Mouse (Mus musculus): ENCODE measurements around the gene Hist1h2bk. TPM values are rescaled to one million over a fixed set of nuclear protein-coding genes. Genes with fewer than 3 reads are reported as not detected.
"Not testable (repeated sequence)": the region's sequence is repeated elsewhere in the genome, so short reads cannot be mapped to it uniquely, and the experiment has no call there.

Gene Hist1h2bk
- total RNA-seq, 2 experiments from 2014 or later, result 142 to 1,118 TPM

DNA sequence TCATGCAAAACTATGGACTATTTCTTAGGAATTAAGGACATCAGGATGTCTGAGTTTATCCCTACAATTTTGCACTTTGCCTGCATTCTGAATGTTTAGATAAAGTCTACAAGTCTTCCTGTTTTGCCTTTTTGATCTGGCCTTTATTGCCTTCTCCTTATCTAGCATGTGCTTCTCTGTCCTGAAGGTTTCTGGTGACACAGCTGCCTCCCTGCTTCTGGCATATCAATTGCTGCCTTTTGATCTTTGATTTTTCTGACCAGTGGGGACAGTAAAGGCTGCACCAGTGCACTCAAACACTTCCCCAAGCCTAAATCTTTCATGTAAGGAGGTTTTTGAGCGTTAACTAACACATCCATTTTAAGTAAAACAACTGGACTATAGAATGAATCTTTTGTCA lies 27.8 kb downstream of the Hist1h2bk start:
- no peak for ATAC-seq (replicated peaks; ENCODE audit: low FRiP score, low TSS enrichment, poor library complexity, severe bottlenecking)

GRCm38 (mm10) chr13:22084140-22084539 lies 48.5 kb downstream of the Hist1h2bk start, which contains the start of gene Vmn1r188:
TSS of gene Vmn1r188 (plus strand) at chr13:22084440.
- ATAC-seq (replicated peaks; ENCODE audit: low FRiP score, low TSS enrichment, poor library complexity, severe bottlenecking), result not testable (repeated sequence)

Other genes starting within 250 kb of the Hist1h2bk start
- 4.6 and 28.8 TPM in 2 replicates for gene Hist1h2an, start 248.7 kb upstream of the Hist1h2bk start, total RNA-seq (2014; fragmentation: Nextera tagmentation)
- 538 and 611 TPM in 2 replicates for gene Hist1h2an, start 248.7 kb upstream of the Hist1h2bk start, total RNA-seq (2017)
- 19.6 and 62.9 TPM in 2 replicates for gene Hist1h2bp, start 248.4 kb upstream of the Hist1h2bk start, total RNA-seq (2014; fragmentation: Nextera tagmentation)
- 33.7 and 54.7 TPM in 2 replicates for gene Hist1h2bp, start 248.4 kb upstream of the Hist1h2bk start, total RNA-seq (2017)
- gene Hist1h2bq, start 225.7 kb upstream of the Hist1h2bk start, total RNA-seq (2014; fragmentation: Nextera tagmentation), result 395 and 796 TPM in 2 replicates
- gene Hist1h2bq, start 225.7 kb upstream of the Hist1h2bk start, total RNA-seq (2017), result 0.72 and 1.2 TPM in 2 replicates
- not detected in 2 replicates for gene Hist1h2ao, start 225.4 kb upstream of the Hist1h2bk start, total RNA-seq (2014; fragmentation: Nextera tagmentation)
- gene Hist1h2ao, start 225.4 kb upstream of the Hist1h2bk start, total RNA-seq (2017), result not detected in 2 replicates
- gene Hist1h4m, start 224.1 kb upstream of the Hist1h2bk start, total RNA-seq (2014; fragmentation: Nextera tagmentation), result 256 and 298 TPM in 2 replicates
- 1,434 and 2,567 TPM in 2 replicates for gene Hist1h4m, start 224.1 kb upstream of the Hist1h2bk start, total RNA-seq (2017)
- 49.1 and 171 TPM in 2 replicates for gene Hist1h4n, start 203.7 kb upstream of the Hist1h2bk start, total RNA-seq (2014; fragmentation: Nextera tagmentation)
- gene Hist1h4n, start 203.7 kb upstream of the Hist1h2bk start, total RNA-seq (2017), result 1,378 and 1,797 TPM in 2 replicates
- 177 TPM in 2 replicates for gene Hist1h2ap, start 202.4 kb upstream of the Hist1h2bk start, total RNA-seq (2014; fragmentation: Nextera tagmentation)
- gene Hist1h2ap, start 202.4 kb upstream of the Hist1h2bk start, total RNA-seq (2017), result 4,662 and 4,902 TPM in 2 replicates
- 372 and 874 TPM in 2 replicates for gene Hist1h2br, start 202.1 kb upstream of the Hist1h2bk start, total RNA-seq (2014; fragmentation: Nextera tagmentation)
- 126 and 201 TPM in 2 replicates for gene Hist1h2br, start 202.1 kb upstream of the Hist1h2bk start, total RNA-seq (2017)
- gene Zfp184, start 90.8 kb upstream of the Hist1h2bk start, total RNA-seq (2014; fragmentation: Nextera tagmentation), result 1.5 and 2.5 TPM in 2 replicates
- gene Zfp184, start 90.8 kb upstream of the Hist1h2bk start, total RNA-seq (2017), result 3.1 and 10.7 TPM in 2 replicates
- not detected in 2 replicates for gene Pom121l2, start 54.7 kb upstream of the Hist1h2bk start, total RNA-seq (2014; fragmentation: Nextera tagmentation)
- gene Pom121l2, start 54.7 kb upstream of the Hist1h2bk start, total RNA-seq (2017), result not detected in 2 replicates
- not detected in 2 replicates for gene Prss16, start 26.1 kb upstream of the Hist1h2bk start, total RNA-seq (2014; fragmentation: Nextera tagmentation)
- gene Prss16, start 26.1 kb upstream of the Hist1h2bk start, total RNA-seq (2017), result 0.19 and 0.89 TPM in 2 replicates
- 11.1 TPM in 1 of 2 replicates, not detected in the other for gene Hist1h2ah, start 302 bp upstream of the Hist1h2bk start, total RNA-seq (2014; fragmentation: Nextera tagmentation)
- 482 and 578 TPM in 2 replicates for gene Hist1h2ah, start 302 bp upstream of the Hist1h2bk start, total RNA-seq (2017)
- 56.5 and 110 TPM in 2 replicates for gene Hist1h4i, start 5.5 kb downstream of the Hist1h2bk start, total RNA-seq (2014; fragmentation: Nextera tagmentation)
- gene Hist1h4i, start 5.5 kb downstream of the Hist1h2bk start, total RNA-seq (2017), result 136 and 141 TPM in 2 replicates
- 19.5 and 69.6 TPM in 2 replicates for gene Hist1h2ag, start 7.1 kb downstream of the Hist1h2bk start, total RNA-seq (2014; fragmentation: Nextera tagmentation)
- 882 and 1,306 TPM in 2 replicates for gene Hist1h2ag, start 7.1 kb downstream of the Hist1h2bk start, total RNA-seq (2017)
- 238 and 405 TPM in 2 replicates for gene Hist1h2bj, start 7.3 kb downstream of the Hist1h2bk start, total RNA-seq (2014; fragmentation: Nextera tagmentation)
- gene Hist1h2bj, start 7.3 kb downstream of the Hist1h2bk start, total RNA-seq (2017), result 313 and 664 TPM in 2 replicates
- gene Vmn1r188, start 48.6 kb downstream of the Hist1h2bk start, total RNA-seq (2014; fragmentation: Nextera tagmentation), result not detected in 2 replicates
- gene Vmn1r188, start 48.6 kb downstream of the Hist1h2bk start, total RNA-seq (2017), result not detected in 2 replicates
- gene Vmn1r189, start 70.0 kb downstream of the Hist1h2bk start, total RNA-seq (2014; fragmentation: Nextera tagmentation), result not detected in 2 replicates
- gene Vmn1r189, start 70.0 kb downstream of the Hist1h2bk start, total RNA-seq (2017), result not detected in 2 replicates
- gene Vmn1r191, start 148.1 kb downstream of the Hist1h2bk start, total RNA-seq (2014; fragmentation: Nextera tagmentation), result not detected in 2 replicates
- not detected in 2 replicates for gene Vmn1r191, start 148.1 kb downstream of the Hist1h2bk start, total RNA-seq (2017)
- gene Vmn1r192, start 155.3 kb downstream of the Hist1h2bk start, total RNA-seq (2014; fragmentation: Nextera tagmentation), result not detected in 2 replicates
- gene Vmn1r192, start 155.3 kb downstream of the Hist1h2bk start, total RNA-seq (2017), result not detected in 2 replicates
- gene Vmn1r193, start 187.3 kb downstream of the Hist1h2bk start, total RNA-seq (2014; fragmentation: Nextera tagmentation), result not detected in 2 replicates
- gene Vmn1r193, start 187.3 kb downstream of the Hist1h2bk start, total RNA-seq (2017), result not detected in 2 replicates
- not detected in 2 replicates for gene Vmn1r194, start 208.3 kb downstream of the Hist1h2bk start, total RNA-seq (2014; fragmentation: Nextera tagmentation)
- gene Vmn1r194, start 208.3 kb downstream of the Hist1h2bk start, total RNA-seq (2017), result not detected in 2 replicates
- not detected in 2 replicates for gene Vmn1r195, start 234.7 kb downstream of the Hist1h2bk start, total RNA-seq (2014; fragmentation: Nextera tagmentation)
- gene Vmn1r195, start 234.7 kb downstream of the Hist1h2bk start, total RNA-seq (2017), result not detected in 2 replicates

Measured in megakaryocyte-erythroid progenitor cell, adult 5-6 weeks (primary cell).